ENCODE assay signal across 8 mouse cellular contexts in the genomic region with DNA sequence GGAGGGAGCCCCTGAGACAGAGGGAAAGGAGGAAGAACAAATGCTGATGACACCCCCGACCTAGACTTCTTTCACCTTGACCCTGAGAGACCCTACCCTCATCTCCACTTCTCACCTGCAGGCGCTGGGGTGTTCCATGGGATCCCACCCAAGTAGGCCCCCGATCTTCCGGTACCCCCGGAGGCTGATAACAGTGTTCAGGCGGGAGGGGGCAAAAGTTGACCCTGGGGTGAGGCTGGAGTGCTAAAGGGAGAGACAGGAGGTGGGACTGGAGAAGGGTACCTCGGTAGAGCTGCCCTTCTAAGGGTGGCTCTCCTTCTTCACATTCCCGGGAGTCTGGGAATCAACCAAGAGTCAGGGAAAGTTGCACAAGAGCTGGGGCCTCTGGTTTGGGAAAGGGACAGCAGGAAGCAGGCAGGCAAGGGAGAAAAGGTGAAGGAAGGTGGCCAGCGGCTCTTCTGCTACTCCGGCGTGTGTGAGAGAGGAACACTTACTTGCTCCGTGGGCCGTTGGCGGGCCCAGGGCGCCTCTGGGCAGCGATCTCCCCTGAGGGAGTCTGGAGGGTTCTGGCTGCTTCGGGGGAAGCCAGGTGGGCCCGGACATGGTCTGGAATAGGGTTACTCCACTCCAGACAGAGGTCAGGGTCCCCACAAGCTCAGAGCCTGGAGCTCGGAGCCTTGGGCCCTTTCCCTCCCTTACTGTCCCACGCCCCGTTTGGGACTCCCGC. TPM values are rescaled to one million over a fixed set of nuclear protein-coding genes. Genes with fewer than 3 reads are reported as not detected.
DNase-seq lines count a peak whose midpoint lies in the region.

No protein-coding gene starts in this region.

- 2% methylated on average over 22 of the region's 22 CpGs for WGBS in hindbrain, embryonic 10.5 days

- peaks cover 61% of the 10 kb centered on the region for H3K36me3 ChIP-seq in hindbrain, embryonic 10.5 days

- peaks cover 42% of the 10 kb centered on the region for H3K4me1 ChIP-seq in hindbrain, embryonic 10.5 days (replicated peaks)

- peak overlapping the region; percentile 93 for H3K27ac ChIP-seq in hindbrain, embryonic 10.5 days

- H3K4me3 ChIP-seq in hindbrain, embryonic 10.5 days, result peak overlapping the region; percentile 71

- peaks cover 5% of the 10 kb centered on the region; the same call in 1 of the 2 replicates for H3K9me3 ChIP-seq in hindbrain, embryonic 10.5 days

- intact Hi-C loops in left cerebral cortex, postnatal 25 days (cut with DNase I), result no loop called here

- H3K27me3 ChIP-seq in hindbrain, embryonic 10.5 days (ENCODE audit: insufficient read depth, poor library complexity, severe bottlenecking), result no peaks in the 10 kb centered on the region

- peak; percentile 63 for DNase-seq in adrenal gland, postnatal 14 days
- DNase-seq in adrenal gland, adult (ENCODE audit: inconsistent age in 2 of 2, low spot score in 1 of 2), result no peak
- DNase-seq in NIH3T3 (ENCODE audit: low read depth), result peak; percentile 66
- DNase-seq in hindbrain, embryonic 10.5 days (ENCODE audit: low spot score), result no peak
- peak; percentile 53 for DNase-seq in lung, postnatal 10 days
- no peak for DNase-seq in thymus, postnatal 25 days
- DNase-seq in right cerebral cortex, adult 18-20 months, result no peak
- no peak for DNase-seq in left cerebral cortex, postnatal 25 days (ENCODE audit: low spot score in 2 of 2)

RNA-seq across cellular contexts. Expression of a gene that starts 0.6 kb away (rescaled TPM):
- 29.2 and 34.7 TPM in 2 replicates for total RNA-seq in adrenal gland, postnatal 14 days (2021)
- 53.9 and 57.2 TPM in 2 replicates for polyA plus RNA-seq in hindbrain, embryonic 10.5 days (2016; fragmentation: Nextera tagmentation; extraction: Ambion mirVana)
- total RNA-seq in left cerebral cortex, postnatal 25 days (2021), result 1 to 10 TPM; 4.3 to 5.9 TPM

RNA-seq across cellular contexts. Expression of a gene that starts 6.2 kb away (rescaled TPM):
- 139 and 168 TPM in 2 replicates for total RNA-seq in adrenal gland, postnatal 14 days (2021)
- 175 and 186 TPM in 2 replicates for polyA plus RNA-seq in hindbrain, embryonic 10.5 days (2016; fragmentation: Nextera tagmentation; extraction: Ambion mirVana)
- 100 to 1,000 TPM; 176 to 178 TPM for total RNA-seq in left cerebral cortex, postnatal 25 days (2021)

RNA-seq across cellular contexts. Expression of a gene that starts 19.2 kb away (rescaled TPM):
- 8.0 and 11.9 TPM in 2 replicates for total RNA-seq in adrenal gland, postnatal 14 days (2021)
- polyA plus RNA-seq in hindbrain, embryonic 10.5 days (2016; fragmentation: Nextera tagmentation; extraction: Ambion mirVana), result 10.6 and 12.2 TPM in 2 replicates
- total RNA-seq in left cerebral cortex, postnatal 25 days (2021), result 10 to 100 TPM in 1 of 2 experiments, 1 to 10 TPM in 1; 9.8 to 13.3 TPM

RNA-seq across cellular contexts. Expression of a gene that starts 19.8 kb away (rescaled TPM):
- 9.4 and 13.0 TPM in 2 replicates for total RNA-seq in adrenal gland, postnatal 14 days (2021)
- polyA plus RNA-seq in hindbrain, embryonic 10.5 days (2016; fragmentation: Nextera tagmentation; extraction: Ambion mirVana), result 14.2 and 17.2 TPM in 2 replicates
- total RNA-seq in left cerebral cortex, postnatal 25 days (2021), result 10 to 100 TPM; 21.3 to 23.2 TPM

RNA-seq across cellular contexts. Expression of a gene that starts 26.3 kb away (rescaled TPM):
- total RNA-seq in adrenal gland, postnatal 14 days (2021), result 10.3 and 17.4 TPM in 2 replicates
- 5.9 and 7.1 TPM in 2 replicates for polyA plus RNA-seq in hindbrain, embryonic 10.5 days (2016; fragmentation: Nextera tagmentation; extraction: Ambion mirVana)
- total RNA-seq in left cerebral cortex, postnatal 25 days (2021), result 10 to 100 TPM; 54.9 to 63.3 TPM

Comparison
In these comparisons a context has a peak if more than half of its experiments do, and no peak if none do; other contexts are left out.
1. DNase-seq: peak in adrenal gland, postnatal 14 days (single experiment), NIH3T3 (single experiment) and lung, postnatal 10 days (single experiment); none in adrenal gland, adult (0 of 2), hindbrain, embryonic 10.5 days (single experiment), thymus, postnatal 25 days (single experiment), right cerebral cortex, adult 18-20 months (single experiment) and left cerebral cortex, postnatal 25 days (0 of 2).